Mouse (Mus musculus): ENCODE results near the gene Klhl10.

GRCm38 (mm10) chr11:100393733-100394132, 48.0 kb upstream of the Klhl10 start:
- TF ChIP-seq USF1 (IDR thresholded peaks at IDR 0.05; ENCODE audit: low read depth) (no peak), TCF12 (IDR thresholded peaks at IDR 0.05; ENCODE audit: insufficient read depth, poor library complexity, severe bottlenecking) (no peak)
